Mouse (Mus musculus) liver, adult 2 months (tissue): Measurements from ENCODE around the gene Limk1. TPM values are rescaled to one million over a fixed set of nuclear protein-coding genes. Genes with fewer than 3 reads are reported as not detected.

Experiments used
- DNase-seq: peaks from one replicate; pipeline ENCODE4 v3.0.0-alpha.2; 2011; ENCODE audit warnings: low read depth, low spot score; ENCODE audit errors: extremely low read depth
- H3K27ac ChIP-seq: fragments of 200-500 bp; replicated peaks from 2 replicates; pipeline ENCODE4 v1.5.1; 2012; ENCODE audit warnings: low read depth, mild to moderate bottlenecking, control low read depth, inconsistent platforms, low read length; ENCODE audit not compliant: insufficient read depth
- H3K27me3 ChIP-seq: fragments of 200-500 bp; 2 replicates; pipeline ENCODE4 v1.6.1; 2012; ENCODE audit warnings: mild to moderate bottlenecking, moderate library complexity, low read length, inconsistent platforms; ENCODE audit not compliant: control insufficient read depth, insufficient read depth
- H3K36me3 ChIP-seq: fragments of 200-500 bp; 2 replicates; pipeline ENCODE4 v1.6.1; 2012; ENCODE audit warnings: low read length, inconsistent platforms; ENCODE audit not compliant: control insufficient read depth, insufficient read depth
- H3K4me1 ChIP-seq: fragments of 200-500 bp; 2 replicates; pipeline ENCODE4 v1.6.1; 2011; ENCODE audit warnings: low read length; ENCODE audit not compliant: control insufficient read depth, insufficient read depth
- H3K4me3 ChIP-seq: fragments of 200-500 bp; 2 replicates; pipeline ENCODE4 v1.5.1; 2011; ENCODE audit warnings: low read depth, mild to moderate bottlenecking, control low read depth, low read length, moderate library complexity; ENCODE audit not compliant: insufficient read depth
- H3K79me2 ChIP-seq: fragments of 200-500 bp; 2 replicates; pipeline ENCODE4 v1.6.1; 2012; ENCODE audit warnings: inconsistent platforms, mild to moderate bottlenecking, low read length, moderate library complexity; ENCODE audit not compliant: control insufficient read depth, insufficient read depth
- H3K9ac ChIP-seq: fragments of 200-500 bp; 2 replicates; pipeline ENCODE4 v1.6.1; 2012; ENCODE audit warnings: low read depth, mild to moderate bottlenecking, control low read depth, inconsistent platforms, low read length
- CTCF ChIP-seq: fragments of 200-500 bp; IDR thresholded peaks from 2 replicates; pipeline ENCODE4 v1.5.1; 2011; ENCODE audit warnings: low read depth, low read length, control low read depth
- POLR2A ChIP-seq: fragments of 200-500 bp; IDR thresholded peaks from 2 replicates; pipeline ENCODE4 v1.6.1; 2011; ENCODE audit warnings: low read length, control low read depth; ENCODE audit not compliant: insufficient read depth; ENCODE audit errors: extremely low read depth
- WGBS: fragments of 180-500 bp; shearing (Covaris S2); methylation state at CpG from one replicate; pipeline ENCODE4 v1.1.7; 2018; 5-methylcytosine and 5-hydroxymethylcytosine counted together
- polyA plus RNA-seq: library from polyadenylated mRNA; depleted of rRNA; stranded (reverse); fragments of >200 nt; gene quantifications from 2 replicates; pipeline ENCODE4 v1.2.3, GENCODE M21; 2012; rRNA removed
- total RNA-seq: library from RNA; depleted of rRNA; stranded (reverse); fragments of >200 nt; gene quantifications from 2 replicates; pipeline ENCODE4 v1.2.3, GENCODE M21; 2014; rRNA removed

Limk1 gene
- total and polyA plus RNA-seq, 2 experiments = 0.83 to 2.7 TPM

DNA sequence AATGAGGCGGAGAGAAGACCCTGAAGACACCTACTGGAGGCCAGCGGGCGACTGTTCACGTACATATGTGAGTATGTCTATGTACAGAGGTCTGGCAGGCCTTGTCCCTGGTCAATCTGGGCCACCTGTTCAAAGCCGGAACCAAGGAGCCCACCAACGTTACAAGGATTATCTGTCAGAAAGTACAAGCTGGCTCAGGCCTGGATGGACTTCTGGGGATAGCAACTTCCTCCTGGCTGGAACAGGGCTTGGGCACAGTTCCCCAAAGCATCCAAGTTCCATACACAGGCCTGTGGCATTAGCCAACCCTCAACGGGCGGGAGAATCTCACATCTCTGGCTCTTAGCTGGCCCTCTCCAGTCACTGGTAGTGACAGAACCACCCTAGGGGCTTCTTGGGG lies 74.1 kb downstream of the Limk1 start:
- Histone ChIP-seq H3K9ac (no peak overlapping the region), H3K4me1 (no peaks in the 10 kb centered on the region), H3K27me3 (no peaks in the 10 kb centered on the region), H3K27ac (no peak overlapping the region), H3K79me2 (no peaks in the 10 kb centered on the region), H3K36me3 (no peaks in the 10 kb centered on the region), H3K4me3 (no peak overlapping the region)
- TF ChIP-seq POLR2A = no peak
- WGBS = 94% methylated on average over 8 of the region's 8 CpGs
- no peak for DNase-seq

DNA sequence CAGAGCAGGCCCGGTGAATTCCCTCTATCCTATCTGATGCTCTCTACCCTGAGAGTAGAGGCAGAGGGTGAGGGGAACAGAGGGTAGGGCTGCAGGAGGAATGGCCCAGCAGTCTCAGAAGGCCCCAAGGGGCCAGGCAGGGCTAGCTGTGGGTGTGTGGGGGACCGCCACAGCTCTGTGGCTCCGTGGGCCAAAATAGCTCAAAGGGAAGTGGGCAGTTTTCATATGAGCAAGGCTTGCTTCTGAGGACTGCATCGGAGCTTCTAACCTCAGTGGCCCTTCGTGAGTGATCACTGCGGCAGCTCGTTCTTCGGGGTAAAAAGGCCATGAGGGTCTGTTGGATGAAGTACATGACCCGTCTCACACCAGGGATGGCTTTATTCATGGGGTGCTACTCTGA lies 74.7 kb downstream of the Limk1 start:
- Histone ChIP-seq H3K36me3 (no peaks in the 10 kb centered on the region), H3K4me3 (no peak overlapping the region), H3K79me2 (no peaks in the 10 kb centered on the region), H3K27me3 (no peaks in the 10 kb centered on the region), H3K27ac (no peak overlapping the region), H3K4me1 (no peaks in the 10 kb centered on the region), H3K9ac (no peak overlapping the region)
- TF ChIP-seq POLR2A = no peak
- TF ChIP-seq CTCF = no peak
- 85% methylated on average over 9 of the region's 9 CpGs for WGBS
- no peak for DNase-seq

- Histone ChIP-seq H3K27me3 (no peaks in the 10 kb centered on the region), H3K27ac (no peak overlapping the region), H3K4me1 (no peaks in the 10 kb centered on the region), H3K79me2 (no peaks in the 10 kb centered on the region), H3K9ac (no peak overlapping the region), H3K36me3 (no peaks in the 10 kb centered on the region), H3K4me3 (no peak overlapping the region)
- no peak for TF ChIP-seq POLR2A
- no peak for TF ChIP-seq CTCF
- WGBS = 63% methylated on average over 8 of the region's 8 CpGs
- no peak for DNase-seq
Measured at GRCm38 (mm10) chr5:134611810-134612521, 76.4 kb downstream of the Limk1 start.

DNA sequence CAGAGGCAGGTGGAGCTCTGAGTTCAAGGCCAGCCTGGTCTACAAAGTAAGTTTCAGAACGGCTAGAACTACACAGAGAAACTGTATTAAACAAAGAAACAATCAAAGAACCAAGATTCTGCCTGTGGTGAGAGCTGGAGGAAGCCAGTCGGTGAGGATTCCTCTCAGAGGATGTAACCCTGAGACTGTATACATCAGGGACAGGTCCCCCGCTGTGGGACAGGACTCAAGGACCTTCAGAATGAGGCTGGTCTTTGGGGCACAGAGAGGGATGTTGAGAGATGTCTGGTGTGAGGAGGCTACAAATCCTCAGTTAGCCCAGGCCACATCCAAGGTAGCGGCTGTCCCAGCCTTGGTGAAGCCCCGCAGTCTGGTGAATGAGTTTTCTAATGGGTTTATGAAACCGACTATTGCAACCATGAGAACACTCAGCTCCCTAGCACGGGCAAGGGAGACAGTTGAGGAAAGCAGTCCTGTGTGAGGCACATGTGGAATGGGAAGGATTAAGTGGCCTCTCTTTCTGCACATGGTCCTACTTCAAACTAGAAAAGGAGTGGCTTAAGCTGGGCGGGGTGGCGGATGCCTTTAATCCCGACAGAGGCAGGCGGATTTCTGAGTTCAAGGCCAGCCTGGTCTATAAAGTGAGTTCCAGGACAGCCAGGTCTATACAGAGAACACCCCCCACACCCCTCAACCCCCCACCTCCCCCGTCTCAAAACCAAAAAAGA lies 78.3 kb downstream of the Limk1 start:
- Histone ChIP-seq H3K79me2 (no peaks in the 10 kb centered on the region), H3K36me3 (no peaks in the 10 kb centered on the region), H3K27ac (no peak overlapping the region), H3K4me1 (no peaks in the 10 kb centered on the region), H3K9ac (no peak overlapping the region), H3K27me3 (no peaks in the 10 kb centered on the region), H3K4me3 (no peak overlapping the region)
- 88% methylated on average over 12 of the region's 12 CpGs for WGBS
- TF ChIP-seq POLR2A (no peak), CTCF (no peak)
- no peak for DNase-seq

GRCm38 (mm10) chr5:134607121-134607520 lies 81.3 kb downstream of the Limk1 start:
- DNase-seq = no peak
- H3K36me3 ChIP-seq = no peaks in the 10 kb centered on the region
- H3K27ac ChIP-seq = no peak overlapping the region
- no peak overlapping the region for H3K9ac ChIP-seq
- H3K4me1 ChIP-seq = no peaks in the 10 kb centered on the region
- H3K79me2 ChIP-seq = no peaks in the 10 kb centered on the region
- TF ChIP-seq CTCF = no peak
- no peak for TF ChIP-seq POLR2A
- H3K4me3 ChIP-seq = no peak overlapping the region
- no peaks in the 10 kb centered on the region for H3K27me3 ChIP-seq
- 70% methylated on average over 5 of the region's 5 CpGs for WGBS

DNA sequence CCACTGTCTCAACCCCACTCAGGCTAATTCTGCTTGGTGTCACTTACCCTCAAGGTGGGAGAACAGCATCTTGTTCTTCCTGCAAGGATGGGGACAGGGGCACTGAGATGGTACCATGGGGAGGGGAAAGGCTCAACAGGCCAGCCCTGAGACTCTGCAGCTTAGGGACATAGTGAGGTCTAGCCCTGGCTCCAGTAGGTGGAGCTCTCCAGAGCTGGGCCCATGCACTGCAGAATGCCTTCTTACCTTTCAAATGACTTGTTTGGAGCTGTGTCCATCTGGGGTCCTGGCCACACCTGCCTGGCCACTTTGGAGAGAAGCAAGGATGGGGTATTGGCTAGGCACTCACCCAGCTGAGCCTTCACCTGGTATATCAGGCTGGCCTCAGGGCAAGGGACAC lies 82.1 kb downstream of the Limk1 start:
- H3K27ac ChIP-seq = no peak overlapping the region
- TF ChIP-seq CTCF (peak; percentile 20; the same call in 1 of the 2 replicates), POLR2A (no peak)
- H3K79me2 ChIP-seq = no peaks in the 10 kb centered on the region
- no peaks in the 10 kb centered on the region for H3K27me3 ChIP-seq
- no peaks in the 10 kb centered on the region for H3K4me1 ChIP-seq
- no peak for DNase-seq
- H3K9ac ChIP-seq = no peak overlapping the region
- H3K4me3 ChIP-seq = no peak overlapping the region
- no peaks in the 10 kb centered on the region for H3K36me3 ChIP-seq

Other genes starting within 250 kb of the Limk1 start
- gene Gtf2ird1, start 231.9 kb downstream of the Limk1 start, total RNA-seq = 6.5 and 14.8 TPM in 2 replicates
- 14.9 and 15.3 TPM in 2 replicates for gene Gtf2ird1, start 231.9 kb downstream of the Limk1 start, polyA plus RNA-seq
- 0.92 and 2.8 TPM in 2 replicates for gene Clip2, start 136.2 kb downstream of the Limk1 start, total RNA-seq
- 1.6 and 1.7 TPM in 2 replicates for gene Clip2, start 136.2 kb downstream of the Limk1 start, polyA plus RNA-seq
- gene Syna, start 128.4 kb downstream of the Limk1 start, total RNA-seq = not detected in 2 replicates
- gene Syna, start 128.4 kb downstream of the Limk1 start, polyA plus RNA-seq = not detected in 2 replicates
- gene Rfc2, start 107.2 kb downstream of the Limk1 start, total RNA-seq = 15.3 and 25.1 TPM in 2 replicates
- 22.6 and 24.4 TPM in 2 replicates for gene Rfc2, start 107.2 kb downstream of the Limk1 start, polyA plus RNA-seq
- gene Lat2, start 73.6 kb downstream of the Limk1 start, total RNA-seq = 0.60 and 1.0 TPM in 2 replicates
- gene Lat2, start 73.6 kb downstream of the Limk1 start, polyA plus RNA-seq = 0.51 and 1.4 TPM in 2 replicates
- gene Eif4h, start 49.1 kb downstream of the Limk1 start, total RNA-seq = 139 and 146 TPM in 2 replicates
- gene Eif4h, start 49.1 kb downstream of the Limk1 start, polyA plus RNA-seq = 127 and 134 TPM in 2 replicates
- 0.37 and 0.60 TPM in 2 replicates for gene Eln, start 58.7 kb upstream of the Limk1 start, total RNA-seq
- 4.0 and 5.2 TPM in 2 replicates for gene Eln, start 58.7 kb upstream of the Limk1 start, polyA plus RNA-seq
- not detected in 2 replicates for gene Tmem270, start 218.1 kb upstream of the Limk1 start, total RNA-seq
- gene Tmem270, start 218.1 kb upstream of the Limk1 start, polyA plus RNA-seq = not detected in 2 replicates
- gene Cldn13, start 226.9 kb upstream of the Limk1 start, total RNA-seq = not detected in 2 replicates
- not detected in 2 replicates for gene Cldn13, start 226.9 kb upstream of the Limk1 start, polyA plus RNA-seq
- 13.5 and 19.1 TPM in 2 replicates for gene Mettl27, start 243.8 kb upstream of the Limk1 start, total RNA-seq
- 17.9 and 30.0 TPM in 2 replicates for gene Mettl27, start 243.8 kb upstream of the Limk1 start, polyA plus RNA-seq